Mouse (Mus musculus): ENCODE data around the gene Fastk. TPM values are rescaled to one million over a fixed set of nuclear protein-coding genes. Genes with fewer than 3 reads are reported as not detected.

Gene Fastk
- polyA plus RNA-seq, 1 experiment from 2014 or later, result 40.6 TPM

DNA sequence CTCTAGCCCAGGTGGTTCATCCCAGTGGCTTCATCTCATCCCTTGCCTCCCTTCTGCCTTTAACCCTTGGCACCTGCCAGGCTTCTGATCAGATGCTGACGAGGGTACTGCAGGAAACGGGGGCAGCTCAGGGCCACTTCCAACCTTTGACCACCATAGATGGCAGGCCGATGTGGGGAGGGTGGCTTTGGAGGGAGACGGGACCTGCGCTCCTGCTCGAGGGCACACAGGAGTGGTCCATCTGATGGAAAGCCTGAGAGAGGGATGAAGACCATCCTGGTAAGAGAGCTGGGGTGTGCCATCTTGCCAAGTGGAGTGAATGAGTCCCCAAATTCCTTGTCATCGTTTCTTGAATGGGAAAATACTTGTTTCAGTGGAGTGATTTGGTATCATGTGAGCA, 1.9 kb downstream of the Fastk start:
- Histone ChIP-seq H3K27ac (ENCODE audit: low read depth) (no peak overlapping the region), H3K4me3 (ENCODE audit: low read depth, low read length) (no peak overlapping the region), H3K9me3 (ENCODE audit: low read length) (no peaks in the 10 kb centered on the region), H3K9ac (replicated peaks) (no peak overlapping the region), H3K4me2 (ENCODE audit: low read depth, low read length) (no peak overlapping the region), H3K4me1 (ENCODE audit: insufficient read depth) (peaks cover 23% of the 10 kb centered on the region), H3K27me3 (ENCODE audit: insufficient read depth, low read length) (no peaks in the 10 kb centered on the region), H3K36me3 (replicated peaks; ENCODE audit: insufficient read depth, low read length) (peaks cover 39% of the 10 kb centered on the region)
- TF ChIP-seq EP300 (IDR thresholded peaks at IDR 0.05; ENCODE audit: low read depth) (no peak), CTCF (IDR thresholded peaks at IDR 0.05; ENCODE audit: low read depth) (no peak)
- ATAC-seq, result no peak
- DNase-seq, result no peak
- WGBS (ENCODE audit: insufficient replicate concordance), result 83% methylated on average over 7 of the region's 7 CpGs

- Histone ChIP-seq H3K4me1 (ENCODE audit: insufficient read depth) (peaks cover 19% of the 10 kb centered on the region), H3K27ac (ENCODE audit: low read depth) (no peak overlapping the region), H3K36me3 (replicated peaks; ENCODE audit: insufficient read depth, low read length) (peaks cover 39% of the 10 kb centered on the region), H3K4me3 (ENCODE audit: low read depth, low read length) (no peak overlapping the region), H3K9me3 (ENCODE audit: low read length) (no peaks in the 10 kb centered on the region), H3K9ac (replicated peaks) (no peak overlapping the region), H3K27me3 (ENCODE audit: insufficient read depth, low read length) (no peaks in the 10 kb centered on the region), H3K4me2 (ENCODE audit: low read depth, low read length) (no peak overlapping the region)
- TF ChIP-seq CTCF (IDR thresholded peaks at IDR 0.05; ENCODE audit: low read depth), result no peak
- TF ChIP-seq EP300 (IDR thresholded peaks at IDR 0.05; ENCODE audit: low read depth), result no peak
- WGBS (ENCODE audit: insufficient replicate concordance), result 81% methylated on average over 9 of the region's 9 CpGs
- DNase-seq (no peak), ATAC-seq (no peak)
These were observed 3.1 kb downstream of the Fastk start for GRCm38 (mm10) chr5:24442029-24442428.

- DNase-seq (no peak), ATAC-seq (no peak)
- peaks cover 16% of the 10 kb centered on the region for H3K4me1 ChIP-seq (ENCODE audit: insufficient read depth)
- no peak for TF ChIP-seq CTCF (IDR thresholded peaks at IDR 0.05; ENCODE audit: low read depth)
- no peak for TF ChIP-seq EP300 (IDR thresholded peaks at IDR 0.05; ENCODE audit: low read depth)
- no peaks in the 10 kb centered on the region for H3K9me3 ChIP-seq (ENCODE audit: low read length)
- H3K36me3 ChIP-seq (replicated peaks; ENCODE audit: insufficient read depth, low read length), result peaks cover 42% of the 10 kb centered on the region
- no peak overlapping the region for H3K4me2 ChIP-seq (ENCODE audit: low read depth, low read length)
- H3K27ac ChIP-seq (ENCODE audit: low read depth), result no peak overlapping the region
- H3K27me3 ChIP-seq (ENCODE audit: insufficient read depth, low read length), result no peaks in the 10 kb centered on the region
- WGBS (ENCODE audit: insufficient replicate concordance), result 92% methylated on average over 8 of the region's 8 CpGs
- no peak overlapping the region for H3K9ac ChIP-seq (replicated peaks)
- H3K4me3 ChIP-seq (ENCODE audit: low read depth, low read length), result no peak overlapping the region
These were observed 3.9 kb downstream of the Fastk start for GRCm38 (mm10) chr5:24441187-24441586.

DNA sequence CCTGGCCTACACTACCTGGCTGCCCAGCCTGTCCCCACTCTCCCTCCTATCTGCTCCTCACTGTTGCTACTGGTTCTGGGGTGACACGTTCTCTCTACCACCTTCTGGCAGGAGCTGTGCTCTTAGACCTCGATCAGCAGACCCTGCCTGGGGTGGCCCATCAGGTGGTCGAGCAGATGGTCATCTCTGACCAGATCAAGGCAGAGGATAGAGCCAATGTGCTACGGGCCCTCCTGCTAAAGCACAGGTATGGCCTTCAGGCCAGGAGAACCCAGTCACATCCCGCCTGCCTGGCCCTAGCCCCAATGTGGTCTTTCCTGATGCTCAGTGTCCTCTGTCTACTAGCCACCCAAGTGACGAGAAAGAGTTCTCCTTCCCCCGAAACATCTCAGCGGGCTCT, 11.1 kb downstream of the Fastk start:
- ATAC-seq (no peak), DNase-seq (no peak)
- no peak overlapping the region for H3K27ac ChIP-seq (ENCODE audit: low read depth)
- no peak overlapping the region for H3K4me2 ChIP-seq (ENCODE audit: low read depth, low read length)
- TF ChIP-seq EP300 (IDR thresholded peaks at IDR 0.05; ENCODE audit: low read depth) (no peak), CTCF (IDR thresholded peaks at IDR 0.05; ENCODE audit: low read depth) (no peak)
- H3K9me3 ChIP-seq (ENCODE audit: low read length), result no peaks in the 10 kb centered on the region
- no peak overlapping the region for H3K9ac ChIP-seq (replicated peaks)
- no peaks in the 10 kb centered on the region for H3K27me3 ChIP-seq (ENCODE audit: insufficient read depth, low read length)
- H3K36me3 ChIP-seq (replicated peaks; ENCODE audit: insufficient read depth, low read length), result peaks cover 70% of the 10 kb centered on the region
- H3K4me3 ChIP-seq (ENCODE audit: low read depth, low read length), result no peak overlapping the region
- 82% methylated on average over 8 of the region's 8 CpGs for WGBS (ENCODE audit: insufficient replicate concordance)
- no peaks in the 10 kb centered on the region for H3K4me1 ChIP-seq (ENCODE audit: insufficient read depth)

GRCm38 (mm10) chr5:24428596-24428995, 16.5 kb downstream of the Fastk start:
- Histone ChIP-seq H3K4me2 (ENCODE audit: low read depth, low read length) (peak overlapping the region; percentile 66), H3K9ac (replicated peaks) (no peak overlapping the region; the same call in 1 of the 2 replicates), H3K27me3 (ENCODE audit: insufficient read depth, low read length) (no peaks in the 10 kb centered on the region), H3K9me3 (ENCODE audit: low read length) (no peaks in the 10 kb centered on the region), H3K4me3 (ENCODE audit: low read depth, low read length) (peak overlapping the region; percentile 41), H3K27ac (ENCODE audit: low read depth) (no peak overlapping the region), H3K4me1 (ENCODE audit: insufficient read depth) (peaks cover 21% of the 10 kb centered on the region), H3K36me3 (replicated peaks; ENCODE audit: insufficient read depth, low read length) (peaks cover 37% of the 10 kb centered on the region)
- DNase-seq, result peak; percentile 36
- no peak for ATAC-seq
- TF ChIP-seq EP300 (IDR thresholded peaks at IDR 0.05; ENCODE audit: low read depth), result no peak
- TF ChIP-seq CTCF (IDR thresholded peaks at IDR 0.05; ENCODE audit: low read depth), result no peak
- 45% methylated on average over 9 of the region's 9 CpGs for WGBS (ENCODE audit: insufficient replicate concordance)

DNA sequence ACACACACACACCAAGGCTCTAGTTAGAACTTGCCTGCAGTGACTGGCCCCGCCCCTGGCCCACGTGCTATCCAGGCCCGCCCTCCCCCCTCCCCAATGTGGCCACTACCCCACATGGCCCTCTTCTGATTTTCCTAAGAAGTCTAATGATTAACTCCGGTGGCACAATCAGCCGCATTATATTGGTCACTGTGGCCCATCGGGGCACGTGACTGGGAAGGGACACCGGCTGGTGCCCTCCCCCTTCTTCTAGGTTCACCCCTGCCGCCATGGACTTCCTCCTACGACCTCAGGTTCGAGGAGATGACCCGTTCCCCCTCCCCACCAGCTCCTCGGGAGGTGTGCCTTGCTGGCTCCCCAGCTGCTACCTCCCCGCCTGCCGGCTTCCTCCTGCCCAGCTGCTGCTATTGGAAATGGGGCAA, 17.1 kb downstream of the Fastk start:
- no peaks in the 10 kb centered on the region for H3K27me3 ChIP-seq (ENCODE audit: insufficient read depth, low read length)
- H3K9me3 ChIP-seq (ENCODE audit: low read length), result no peaks in the 10 kb centered on the region
- peak; percentile 77 for DNase-seq
- H3K27ac ChIP-seq (ENCODE audit: low read depth), result peak overlapping the region; percentile 58; the same call in 1 of the 2 replicates
- peaks cover 32% of the 10 kb centered on the region for H3K36me3 ChIP-seq (replicated peaks; ENCODE audit: insufficient read depth, low read length)
- H3K4me2 ChIP-seq (ENCODE audit: low read depth, low read length), result peak overlapping the region; percentile 66
- peaks cover 22% of the 10 kb centered on the region for H3K4me1 ChIP-seq (ENCODE audit: insufficient read depth)
- ATAC-seq, result peak; percentile 47
- no peak overlapping the region; the same call in 1 of the 2 replicates for H3K9ac ChIP-seq (replicated peaks)
- 24% methylated on average over 13 of the region's 15 CpGs for WGBS (ENCODE audit: insufficient replicate concordance)
- peak overlapping the region; percentile 41 for H3K4me3 ChIP-seq (ENCODE audit: low read depth, low read length)
- no peak for TF ChIP-seq EP300 (IDR thresholded peaks at IDR 0.05; ENCODE audit: low read depth)
- TF ChIP-seq CTCF (IDR thresholded peaks at IDR 0.05; ENCODE audit: low read depth), result no peak

- TF ChIP-seq CTCF (IDR thresholded peaks at IDR 0.05; ENCODE audit: low read depth), result no peak
- TF ChIP-seq EP300 (IDR thresholded peaks at IDR 0.05; ENCODE audit: low read depth), result no peak
- Histone ChIP-seq H3K4me1 (ENCODE audit: insufficient read depth) (peaks cover 26% of the 10 kb centered on the region), H3K27ac (ENCODE audit: low read depth) (no peak overlapping the region), H3K4me3 (ENCODE audit: low read depth, low read length) (no peak overlapping the region), H3K9me3 (ENCODE audit: low read length) (no peaks in the 10 kb centered on the region), H3K27me3 (ENCODE audit: insufficient read depth, low read length) (no peaks in the 10 kb centered on the region), H3K36me3 (replicated peaks; ENCODE audit: insufficient read depth, low read length) (peaks cover 25% of the 10 kb centered on the region), H3K9ac (replicated peaks) (no peak overlapping the region), H3K4me2 (ENCODE audit: low read depth, low read length) (peak overlapping the region; percentile 4; the same call in 1 of the 2 replicates)
- 43% methylated on average over 12 of the region's 12 CpGs for WGBS (ENCODE audit: insufficient replicate concordance)
- ATAC-seq (no peak), DNase-seq (no peak)
These were observed 17.8 kb downstream of the Fastk start for GRCm38 (mm10) chr5:24427285-24427633.
